In genomic region chr2:33268384-33269131, GRCm38 (mm10) we compare ENCODE assay signal across 10 mouse cellular contexts. TPM values are rescaled to one million over a fixed set of nuclear protein-coding genes. Genes with fewer than 3 reads are reported as not detected.
DNase-seq lines count a peak whose midpoint lies in the region; ATAC-seq and TF ChIP-seq lines count a peak whose summit lies in the region.
"Had no signal": no experiment of that assay in that cellular context is flagged by ENCODE, and none has a peak within 500 bp of the region (broad histone marks: within the 10 kb centered on the region; RNA-seq: fewer than 3 reads in every experiment).

No protein-coding gene starts in this region.

- no peak for ATAC-seq in kidney, embryonic 15.5 days (replicated peaks; ENCODE audit: low FRiP score)
- ATAC-seq in intestine, embryonic 16.5 days, result no peak; the same call in 1 of the 2 replicates
- ATAC-seq in midbrain, embryonic 14.5 days (ENCODE audit: low FRiP score, low TSS enrichment), result no peak
- ATAC-seq: liver, postnatal 0 days had no signal

- TF ChIP-seq CTCF in gastrocnemius, adult 2 months (IDR thresholded peaks at IDR 0.05), result no peak

- no peak overlapping the region for H3K4me2 ChIP-seq in kidney, embryonic 15.5 days
- H3K4me2 ChIP-seq in intestine, embryonic 16.5 days (ENCODE audit: low read depth, low read length), result no peak overlapping the region
- H3K4me2 ChIP-seq in midbrain, embryonic 14.5 days (ENCODE audit: low read length), result no peak overlapping the region

- no peaks in the 10 kb centered on the region for H3K36me3 ChIP-seq in kidney, embryonic 15.5 days
- no peaks in the 10 kb centered on the region for H3K36me3 ChIP-seq in intestine, embryonic 16.5 days (ENCODE audit: control insufficient read depth, insufficient read depth, low read length)
- H3K36me3 ChIP-seq in midbrain, embryonic 14.5 days (ENCODE audit: control insufficient read depth, insufficient read depth, low read length), result peaks cover 24% of the 10 kb centered on the region

- 0 out of 2 replicates have a peak, but pooled peaks cover 19% of the 10 kb centered on the region for H3K4me1 ChIP-seq in kidney, embryonic 15.5 days
- H3K4me1 ChIP-seq in intestine, embryonic 16.5 days (ENCODE audit: control insufficient read depth, insufficient read depth, low read length), result peaks cover 6% of the 10 kb centered on the region; the same call in 1 of the 2 replicates
- H3K4me1 ChIP-seq in midbrain, embryonic 14.5 days (ENCODE audit: control insufficient read depth, insufficient read depth, low read length), result no peaks in the 10 kb centered on the region

- H3K27me3 ChIP-seq in kidney, embryonic 15.5 days, result no peaks in the 10 kb centered on the region
- H3K27me3 ChIP-seq in intestine, embryonic 16.5 days (replicated peaks; ENCODE audit: control insufficient read depth, insufficient read depth, low read length), result no peaks in the 10 kb centered on the region
- H3K27me3 ChIP-seq in midbrain, embryonic 14.5 days (ENCODE audit: control insufficient read depth, insufficient read depth, low read length), result no peaks in the 10 kb centered on the region

- peak; percentile 45 for DNase-seq in gastrocnemius, adult 2 months
- DNase-seq in gastrocnemius, postnatal 4 days (ENCODE audit: low spot score in 2 of 2), result no peak
- no peak for DNase-seq in kidney, postnatal 10 days
- peak; percentile 67 for DNase-seq in adrenal gland, adult 8-10 months
- no peak for DNase-seq in liver
- DNase-seq in midbrain, embryonic 14.5 days, result no peak
- DNase-seq: B cell, adult 2 months; liver, postnatal 0 days had no signal

- intact Hi-C loops in gastrocnemius, adult 2 months (cut with DNase I), result no loop called here

- no peak overlapping the region for H3K9ac ChIP-seq in kidney, embryonic 15.5 days
- no peak overlapping the region for H3K9ac ChIP-seq in intestine, embryonic 16.5 days (ENCODE audit: low read depth, low read length)
- H3K9ac ChIP-seq in midbrain, embryonic 14.5 days (replicated peaks; ENCODE audit: low read length), result no peak overlapping the region
- H3K9ac ChIP-seq: liver, postnatal 0 days had no signal

- WGBS in kidney, embryonic 15.5 days, result 57% methylated on average over 6 of the region's 6 CpGs
- 76% methylated on average over 6 of the region's 6 CpGs for WGBS in intestine, embryonic 16.5 days
- WGBS in midbrain, embryonic 14.5 days, result 84% methylated on average over 6 of the region's 6 CpGs

- no peaks in the 10 kb centered on the region for H3K9me3 ChIP-seq in kidney, embryonic 15.5 days (replicated peaks)
- no peaks in the 10 kb centered on the region for H3K9me3 ChIP-seq in intestine, embryonic 16.5 days (ENCODE audit: control insufficient read depth, low read length)
- H3K9me3 ChIP-seq in midbrain, embryonic 14.5 days (ENCODE audit: control insufficient read depth, low read length), result no peaks in the 10 kb centered on the region

- no peak overlapping the region for H3K4me3 ChIP-seq in gastrocnemius, adult 2 months
- H3K4me3 ChIP-seq in kidney, embryonic 15.5 days (replicated peaks), result no peak overlapping the region
- no peak overlapping the region for H3K4me3 ChIP-seq in intestine, embryonic 16.5 days (ENCODE audit: low read length)
- H3K4me3 ChIP-seq in midbrain, embryonic 14.5 days (replicated peaks; ENCODE audit: low read depth, low read length), result no peak overlapping the region

- H3K27ac ChIP-seq in gastrocnemius, adult 2 months, result peak overlapping the region; percentile 89
- peak overlapping the region; percentile 14; the same call in 1 of the 2 replicates for H3K27ac ChIP-seq in kidney, embryonic 15.5 days
- peak overlapping the region; percentile 3; the same call in 1 of the 2 replicates for H3K27ac ChIP-seq in intestine, embryonic 16.5 days (ENCODE audit: low read length)
- H3K27ac ChIP-seq in midbrain, embryonic 14.5 days (replicated peaks; ENCODE audit: low read depth, low read length), result no peak overlapping the region

RNA-seq across cellular contexts. Expression of gene Angptl2, which starts 52.7 kb away (rescaled TPM):
- total RNA-seq in gastrocnemius, adult 2 months (2021), result 10 to 100 TPM; 20.6 to 47.1 TPM
- total RNA-seq in gastrocnemius, postnatal 4 days (2021), result 100 to 1,000 TPM; 356 to 404 TPM
- 35.0 and 40.9 TPM in 2 replicates for polyA plus RNA-seq in kidney, embryonic 15.5 days (2015; fragmentation: Nextera tagmentation; extraction: Ambion mirVana)
- 10 to 100 TPM; 29.3 to 53.9 (median 37.0) TPM for total RNA-seq in adrenal gland, adult 8-10 months (2022)
- polyA plus RNA-seq in intestine, embryonic 16.5 days (2015; fragmentation: Nextera tagmentation; extraction: Ambion mirVana), result 41.6 and 42.9 TPM in 2 replicates
- polyA plus RNA-seq in midbrain, embryonic 14.5 days (2014; fragmentation: Nextera tagmentation; extraction: Ambion mirVana), result 2.1 and 10.1 TPM in 2 replicates

Comparison
In these comparisons a context has a peak if more than half of its experiments do, and no peak if none do; other contexts are left out.
1. DNase-seq: peak in gastrocnemius, adult 2 months (single experiment) and adrenal gland, adult 8-10 months (single experiment); none in gastrocnemius, postnatal 4 days (0 of 2), kidney, postnatal 10 days (single experiment), liver (single experiment) and midbrain, embryonic 14.5 days (single experiment).
2. RNA of gene Angptl2, which starts 52.7 kb away (total RNA-seq): 356 to 404 TPM in gastrocnemius, postnatal 4 days; 20.6 to 47.1 TPM in gastrocnemius, adult 2 months and 29.3 to 53.9 TPM in adrenal gland, adult 8-10 months; every median in the first group is over 4 times any median in the second.